Mouse (Mus musculus): Measurements from ENCODE around the gene Rab28.
A peak's percentile ranks its signal among the peaks of the same experiment; 100 is the strongest.
"Not testable (repeated sequence)": the region's sequence is repeated elsewhere in the genome, so short reads cannot be mapped to it uniquely, and the experiment has no call there.

Gene Rab28

DNA sequence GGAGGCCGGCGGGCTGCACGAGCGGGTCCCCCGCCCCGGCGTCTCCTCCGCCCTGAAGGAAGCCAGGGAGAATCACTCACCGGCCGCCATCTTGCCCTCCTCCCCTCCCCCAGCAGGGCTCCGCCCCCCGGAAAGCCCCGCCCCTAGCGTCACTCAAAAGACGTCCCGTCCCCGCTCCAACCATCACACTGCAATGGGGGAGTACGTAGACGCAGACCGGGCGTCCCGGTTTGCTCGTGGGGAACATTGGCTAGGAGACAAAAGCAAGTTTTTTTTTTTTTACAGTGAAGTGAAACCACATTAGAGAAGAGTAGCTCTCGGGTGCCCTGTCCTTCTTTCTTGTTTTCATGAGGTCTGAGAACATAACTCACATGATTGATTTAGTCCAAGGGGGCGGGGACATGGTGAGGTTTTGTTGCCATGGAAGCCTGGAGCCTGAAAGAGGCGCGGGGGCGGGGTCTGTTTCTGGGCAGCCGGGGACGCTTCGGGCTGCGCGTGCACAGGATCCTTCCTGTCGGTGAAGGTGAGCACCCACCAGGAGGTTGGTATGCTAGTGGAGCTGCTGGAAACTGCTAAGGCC lies at the start of gene Rab28:
Gene Rab28 (minus strand): TSS at position 107 of the 580 bp plus-strand sequence.
- peak; percentile 99 for DNase-seq

GRCm38 (mm10) chr5:41757338-41757737 lies 49.4 kb upstream of the Rab28 start:
- DNase-seq = no peak

GRCm38 (mm10) chr5:41756396-41756795 lies 48.4 kb upstream of the Rab28 start:
- DNase-seq = no peak

DNA sequence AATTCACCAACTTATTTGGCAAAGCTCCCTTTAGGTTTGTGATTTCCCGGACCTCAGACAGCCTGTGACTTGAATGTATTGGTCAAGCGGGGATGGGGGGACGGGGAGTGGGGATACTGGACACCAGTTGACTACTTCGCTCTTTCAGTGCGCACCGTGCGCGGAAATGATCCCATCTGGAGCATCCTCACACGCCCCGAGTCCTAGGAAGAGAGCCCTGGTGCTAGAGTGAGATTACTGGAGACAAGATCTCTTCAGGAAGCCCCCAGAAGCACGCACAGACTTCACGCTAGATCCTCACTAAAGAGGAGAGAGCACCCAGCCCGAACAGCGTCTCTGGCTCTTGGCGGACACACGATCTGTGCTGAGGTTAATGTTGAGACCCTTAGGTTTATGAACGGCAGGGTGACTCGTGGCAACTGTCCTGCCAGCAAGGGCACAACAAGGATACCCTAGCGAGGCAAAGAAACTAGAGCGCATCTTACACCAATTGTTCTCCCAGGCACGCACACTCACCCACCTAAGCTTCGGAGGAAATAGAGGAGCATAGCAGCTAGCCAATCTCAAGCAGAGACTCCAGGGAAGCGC lies 47.5 kb upstream of the Rab28 start:
- no peak for DNase-seq

DNA sequence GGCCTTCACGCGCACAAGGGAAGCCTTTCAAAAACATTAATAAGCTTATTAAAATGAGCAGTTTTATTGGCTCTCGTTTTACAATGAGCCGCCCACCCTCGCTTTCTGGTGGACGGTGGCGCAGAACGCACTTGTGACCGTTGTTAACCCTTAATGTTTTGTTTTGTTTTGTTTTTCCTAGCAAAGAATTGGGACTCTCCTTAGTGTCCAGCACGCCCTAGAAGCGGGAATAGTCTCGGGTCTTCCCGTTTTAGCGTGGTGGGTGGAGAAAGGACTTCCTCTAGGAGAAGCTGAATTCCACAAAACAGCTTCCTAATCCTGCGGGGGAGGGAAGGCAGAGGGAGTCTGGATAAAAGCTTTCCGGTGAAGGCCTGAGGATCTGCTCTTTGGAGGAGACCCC lies 46.9 kb upstream of the Rab28 start:
- DNase-seq = no peak

DNA sequence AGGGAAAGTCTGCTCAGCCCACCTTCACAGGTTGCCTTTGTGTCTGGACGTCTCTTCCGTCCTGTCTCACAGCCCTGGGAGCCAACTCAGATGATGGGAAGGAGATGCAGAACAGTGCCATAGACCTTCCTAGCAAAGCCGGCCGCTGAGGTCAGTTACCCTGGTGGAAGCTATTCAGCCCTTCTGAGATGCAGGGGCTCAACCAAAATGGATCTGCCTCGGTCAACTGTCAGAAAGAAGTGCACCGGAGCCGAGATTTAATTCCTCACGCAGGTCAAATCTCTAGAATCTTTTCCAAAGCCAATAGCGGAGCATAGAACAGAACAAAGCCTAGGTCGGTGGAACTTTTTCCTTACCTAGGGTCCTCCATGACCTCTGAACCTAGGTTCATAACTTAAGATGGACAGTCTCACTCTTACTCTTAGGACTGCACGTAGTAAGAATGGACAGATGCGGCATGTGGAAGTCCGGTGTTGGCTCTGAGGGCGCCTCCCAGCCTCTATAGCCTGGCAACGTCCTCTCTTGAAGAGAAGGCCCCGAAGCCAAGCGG lies 46.3 kb upstream of the Rab28 start:
- no peak for DNase-seq

GRCm38 (mm10) chr5:41752721-41753120 lies 44.8 kb upstream of the Rab28 start:
- no peak for DNase-seq

DNA sequence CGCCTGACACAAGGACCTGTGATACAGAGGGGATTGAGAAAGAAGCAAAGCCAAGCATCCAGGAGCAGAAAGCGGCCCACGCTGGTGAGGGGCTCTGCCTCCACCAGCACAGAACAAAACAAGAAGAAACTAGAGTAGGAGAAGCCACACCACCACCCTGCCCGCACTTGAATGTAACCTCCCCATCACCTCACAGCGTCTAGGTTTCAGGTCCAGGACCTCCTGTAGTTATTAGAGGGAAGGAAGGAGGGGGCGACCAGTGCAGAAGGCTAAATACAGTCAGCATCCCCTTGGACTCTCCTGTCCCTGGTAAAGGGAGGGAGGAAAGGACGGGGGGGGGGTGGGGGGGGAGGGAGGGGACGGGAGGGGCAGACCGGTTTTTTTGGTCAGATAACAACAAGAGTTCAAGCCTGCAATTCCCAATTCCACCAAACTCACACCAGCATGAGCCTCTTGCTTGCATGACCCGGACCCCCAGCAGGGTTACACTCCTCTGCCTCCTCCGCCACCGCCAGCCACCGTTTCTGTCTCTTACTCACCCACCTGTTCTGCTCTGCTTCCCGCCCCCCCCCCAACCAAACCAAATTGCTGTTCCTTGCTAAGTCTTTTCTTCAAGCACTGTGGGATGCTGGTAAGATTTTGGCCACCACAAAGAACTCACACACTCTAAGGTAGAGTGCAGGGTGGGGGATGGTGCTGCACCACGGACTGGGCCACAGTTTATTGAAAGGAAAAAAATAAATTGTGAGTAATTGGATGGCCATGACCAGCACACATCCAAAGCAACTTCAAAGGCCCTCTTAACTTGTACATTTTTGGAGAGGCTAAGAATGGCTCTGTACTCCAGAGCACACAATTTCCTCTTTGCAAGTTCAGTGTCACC lies 37.2 kb upstream of the Rab28 start:
- DNase-seq = no peak

- peak; percentile 41 for DNase-seq
Observed at GRCm38 (mm10) chr5:41744234-41744633, 36.3 kb upstream of the Rab28 start.

DNA sequence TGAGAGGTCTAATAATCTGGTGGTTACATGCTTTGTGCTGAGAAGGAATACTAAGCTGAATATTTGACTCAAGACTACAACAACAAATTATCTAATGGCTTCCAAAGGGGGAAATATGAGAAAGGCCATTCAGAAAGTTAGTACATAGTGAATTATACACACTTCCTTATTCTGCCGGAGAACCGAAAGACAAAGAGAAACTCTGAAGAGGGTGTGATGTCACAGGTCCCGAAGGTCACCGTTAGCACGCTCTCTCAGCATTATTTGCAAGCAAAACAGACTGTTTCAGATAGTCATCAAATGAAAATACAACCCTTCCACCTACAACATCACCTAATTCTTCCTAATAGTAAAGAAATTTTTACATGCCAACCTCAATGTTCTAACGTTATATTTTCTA lies 30.9 kb upstream of the Rab28 start:
- no peak for DNase-seq

- no peak for DNase-seq
Observed at GRCm38 (mm10) chr5:41737039-41737438, 29.1 kb upstream of the Rab28 start.

DNA sequence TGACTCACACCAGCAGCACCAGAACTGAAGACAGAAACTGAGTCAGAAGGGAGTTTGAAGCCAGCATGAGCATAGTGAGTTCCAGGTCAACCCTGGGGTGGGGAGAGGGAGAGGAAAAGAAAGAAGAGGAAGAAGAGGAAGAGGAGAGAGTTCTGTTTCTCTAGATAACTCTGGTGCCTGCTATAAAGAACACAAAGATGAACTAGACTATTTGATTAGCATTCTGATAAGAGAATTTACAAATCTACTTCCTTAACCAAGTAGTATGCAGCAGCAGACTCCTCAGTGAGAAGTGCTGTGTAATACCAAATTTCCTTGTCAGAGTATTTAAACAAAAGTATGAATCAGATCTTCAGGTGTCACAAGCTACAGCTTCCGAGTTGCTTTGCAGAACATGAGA lies 19.1 kb upstream of the Rab28 start:
- DNase-seq = no peak

DNA sequence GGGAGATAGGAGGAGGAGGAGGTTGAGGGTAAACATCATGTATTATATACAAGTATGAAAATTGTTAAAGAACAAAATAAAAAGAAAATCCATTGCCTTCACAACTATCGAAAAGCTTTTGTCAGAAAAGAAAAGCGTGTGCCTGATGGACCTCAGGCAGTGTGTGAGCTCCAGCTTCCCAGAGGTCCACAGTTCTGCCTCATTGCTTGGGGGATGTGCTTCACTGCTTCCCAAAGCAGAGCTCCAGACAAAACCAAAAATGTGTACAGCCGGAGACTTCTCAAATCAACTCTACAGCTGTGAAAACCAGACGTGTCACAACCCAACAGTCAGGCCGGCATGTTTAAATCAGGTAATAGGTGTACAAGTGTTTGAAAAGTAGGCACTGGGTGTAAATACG lies 17.6 kb upstream of the Rab28 start:
- DNase-seq = no peak

GRCm38 (mm10) chr5:41707115-41708015 lies 592 bp downstream of the Rab28 start:
- DNase-seq = peak; percentile 48

DNA sequence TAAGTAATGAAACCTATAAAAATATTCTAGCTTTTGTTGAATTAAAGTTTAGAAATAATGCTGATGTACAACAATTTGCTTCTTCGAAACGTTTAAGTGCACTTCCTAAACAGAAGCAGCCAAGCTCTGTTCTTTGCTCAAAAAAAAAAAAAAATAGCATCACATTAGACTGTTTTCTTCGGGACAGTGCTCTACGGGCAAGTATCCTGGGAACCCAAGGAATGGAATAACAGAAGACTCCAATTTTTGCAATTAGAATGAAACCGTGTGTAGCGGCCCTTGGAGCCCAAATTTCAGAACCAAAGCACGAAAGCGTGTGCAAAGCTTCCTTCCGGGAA lies 1.2 kb downstream of the Rab28 start:
- no peak for DNase-seq

DNA sequence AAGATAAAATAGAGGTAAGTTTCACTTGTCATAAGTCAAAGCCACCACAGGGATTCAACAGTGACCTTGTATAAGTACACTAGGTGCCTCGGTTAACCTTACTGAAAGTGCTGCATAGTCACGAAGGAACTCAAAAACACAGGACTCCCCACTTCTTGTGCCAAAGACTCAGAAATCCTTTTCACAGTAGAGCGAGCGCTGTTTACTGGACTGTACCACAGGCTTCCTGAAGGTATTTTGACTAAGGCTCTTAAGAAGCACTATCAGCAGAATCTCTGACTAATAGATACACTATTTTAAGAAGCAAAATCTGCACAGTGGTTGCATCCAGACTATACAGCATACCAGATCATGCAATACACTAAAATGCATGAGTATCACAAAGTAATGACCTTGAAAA lies 6.9 kb downstream of the Rab28 start:
- DNase-seq = not testable (repeated sequence)

- no peak for DNase-seq
Observed at GRCm38 (mm10) chr5:41697958-41698357, 10.0 kb downstream of the Rab28 start.

DNA sequence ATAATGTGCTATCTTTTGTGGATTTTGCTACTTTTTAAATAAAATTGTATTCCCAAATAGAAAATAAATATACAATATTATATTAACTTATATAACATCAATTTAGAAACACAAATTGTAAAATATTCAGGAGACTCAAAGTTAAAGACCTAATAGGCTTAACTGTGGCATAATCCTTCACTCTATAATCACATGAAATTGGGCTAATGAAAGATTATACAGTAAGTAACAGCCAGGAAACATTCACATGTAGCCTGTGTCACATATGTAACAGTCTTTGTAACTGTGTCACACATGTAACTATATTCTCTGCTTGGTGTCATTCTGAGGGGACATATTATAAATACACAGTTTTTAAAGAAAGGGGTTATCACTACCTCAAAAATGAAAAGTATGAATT lies 22.9 kb downstream of the Rab28 start:
- DNase-seq = no peak

- no peak for DNase-seq
Observed at GRCm38 (mm10) chr5:41683976-41684375, 24.0 kb downstream of the Rab28 start.

DNA sequence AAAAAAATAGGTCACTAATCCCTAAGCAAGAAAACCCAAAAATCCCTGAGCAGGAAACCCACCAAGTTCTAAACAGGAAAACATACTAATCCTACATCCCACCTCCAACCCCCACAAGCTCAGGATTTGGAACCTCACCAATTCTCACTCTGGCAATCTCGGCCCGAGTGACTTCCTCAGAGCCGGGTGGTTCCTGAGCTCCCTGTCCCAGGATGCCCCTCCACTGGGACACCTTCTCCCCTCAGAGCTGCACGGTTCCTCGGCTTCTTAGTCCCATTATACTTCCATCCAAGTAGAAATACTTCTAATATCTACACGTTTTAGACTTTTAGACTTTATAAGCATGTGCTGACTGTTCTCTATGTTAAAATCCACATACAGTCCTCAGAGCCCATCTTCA lies 41.9 kb downstream of the Rab28 start:
- DNase-seq = no peak

GRCm38 (mm10) chr5:41636793-41637192 lies 71.2 kb downstream of the Rab28 start:
- DNase-seq = no peak

DNA sequence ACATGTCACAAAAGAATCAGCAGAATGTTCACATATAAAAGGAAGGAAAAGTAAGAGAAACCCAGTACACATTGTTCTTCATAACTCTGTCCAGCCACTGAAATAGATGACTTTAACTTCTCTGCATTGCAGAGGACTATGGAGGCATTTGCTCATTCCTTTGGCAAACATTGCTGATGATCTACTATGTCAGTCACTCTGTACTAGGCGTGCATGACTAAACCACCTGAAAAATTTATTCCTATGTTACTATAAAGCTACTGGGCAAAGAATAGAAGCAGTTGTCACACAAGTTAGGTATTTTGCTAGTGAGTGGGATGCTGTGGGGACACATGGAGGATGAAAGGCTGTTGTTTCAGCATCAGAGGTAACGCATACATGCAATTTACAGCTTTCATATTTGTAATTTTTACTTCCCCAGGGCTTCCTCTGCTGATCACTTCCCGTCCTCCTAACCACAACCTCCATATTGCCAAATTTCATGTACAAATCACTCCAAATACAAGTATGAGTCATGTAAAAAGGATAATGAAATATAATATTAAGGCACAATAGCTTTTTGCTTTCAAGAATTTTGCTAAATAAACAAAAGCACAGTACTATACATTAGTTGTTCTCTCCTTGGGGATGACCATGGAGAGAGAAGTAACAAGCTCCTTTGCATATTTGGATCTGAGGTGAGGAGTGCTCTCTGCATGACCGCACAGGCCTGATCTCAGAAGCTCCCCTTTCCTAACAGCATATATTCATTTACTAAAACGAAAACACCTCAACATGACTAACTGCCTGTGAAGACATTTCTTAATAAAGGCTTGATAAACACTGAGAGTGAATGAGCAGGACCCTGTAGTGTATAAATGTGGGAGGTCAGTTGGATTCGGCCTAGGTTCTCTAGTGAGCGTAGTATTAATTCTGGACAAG lies 80.5 kb downstream of the Rab28 start:
- no peak for DNase-seq

Measured in thymus, postnatal 4 days (tissue).